Mouse (Mus musculus): ENCODE measurements at regions not wholly inside any gene's neighbourhood (a gene's known extent, or its start where the extent isn't known, plus 50 kb on each side); places are given as distances from the start of the nearest gene placed in this dataset.
"Not testable (repeated sequence)": the region's sequence is repeated elsewhere in the genome, so short reads cannot be mapped to it uniquely, and the experiment has no call there.

DNA sequence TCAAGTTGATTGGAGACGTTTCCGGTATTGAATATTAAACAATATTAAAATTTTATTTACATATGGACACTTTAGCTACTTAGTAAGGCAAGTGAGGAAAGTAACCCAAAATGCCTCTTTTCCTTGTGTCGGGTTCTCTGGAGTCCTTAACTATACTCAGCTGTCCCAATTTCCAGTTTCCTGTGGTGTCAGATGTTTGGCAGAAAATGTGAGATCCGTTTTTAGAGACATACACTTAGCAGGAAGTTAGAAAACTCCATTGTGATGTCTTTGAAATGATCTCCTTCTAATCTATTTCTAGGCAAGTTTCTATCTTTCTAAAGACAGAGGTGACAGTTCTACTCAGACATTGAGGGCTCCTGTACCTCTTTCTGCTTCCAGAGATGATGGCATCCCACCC is 168.9 kb upstream of the Plcxd3 start:
- DNase-seq (ENCODE audit: low spot score in 2 of 2), result peak in 1 of 2 experiments; percentile 28
- intact Hi-C loops (cut with DNase I), result no loop called here

DNA sequence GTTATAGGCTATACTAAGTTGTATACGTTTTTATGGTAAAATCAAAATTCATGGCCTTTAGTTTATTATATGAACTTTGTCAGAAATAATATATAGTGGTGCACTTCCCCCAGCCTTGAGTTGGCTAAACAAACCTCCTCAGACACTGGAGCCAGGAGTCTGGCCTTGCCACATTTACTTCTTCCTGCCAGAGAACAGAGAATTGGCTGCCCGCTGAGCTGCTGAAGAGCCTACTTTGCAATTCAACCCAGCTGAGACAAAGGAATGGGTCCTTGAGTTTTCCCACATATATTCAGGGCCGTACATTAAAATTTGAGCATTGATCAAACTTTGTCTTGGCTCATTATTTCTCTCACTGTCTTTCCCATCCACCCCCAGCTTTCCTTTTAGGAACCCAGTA is 161.9 kb upstream of the Plcxd3 start:
- DNase-seq (ENCODE audit: low spot score in 2 of 2), result no peak
- intact Hi-C loops (cut with DNase I), result no loop called here

DNA sequence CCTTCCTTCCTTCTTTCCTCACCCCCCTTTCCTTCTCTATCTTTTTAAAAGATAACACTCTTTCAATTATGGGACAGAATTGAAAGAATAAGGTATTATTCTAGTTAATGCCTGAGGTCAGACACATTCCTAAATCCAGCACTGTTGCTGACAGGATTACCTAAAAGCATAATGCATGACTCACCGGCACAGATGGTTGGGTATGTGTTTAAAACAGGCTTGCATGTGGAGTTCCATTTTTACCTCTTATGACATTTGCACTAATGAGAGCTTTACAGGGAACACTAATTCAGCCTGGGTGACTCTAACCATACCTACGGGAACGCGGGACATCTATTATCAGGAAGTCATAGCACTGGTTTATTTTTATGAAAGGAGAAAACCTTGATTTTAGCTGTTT is 156.2 kb upstream of the Plcxd3 start:
- intact Hi-C loops (cut with DNase I), result no loop called here
- DNase-seq (ENCODE audit: low spot score in 2 of 2), result peak; percentile 30 to 37

- no peak for DNase-seq (ENCODE audit: low spot score in 2 of 2)
- intact Hi-C loops (cut with DNase I), result no loop called here
Measured at GRCm38 (mm10) chr15:4228055-4228454, 147.2 kb upstream of the Plcxd3 start.

DNA sequence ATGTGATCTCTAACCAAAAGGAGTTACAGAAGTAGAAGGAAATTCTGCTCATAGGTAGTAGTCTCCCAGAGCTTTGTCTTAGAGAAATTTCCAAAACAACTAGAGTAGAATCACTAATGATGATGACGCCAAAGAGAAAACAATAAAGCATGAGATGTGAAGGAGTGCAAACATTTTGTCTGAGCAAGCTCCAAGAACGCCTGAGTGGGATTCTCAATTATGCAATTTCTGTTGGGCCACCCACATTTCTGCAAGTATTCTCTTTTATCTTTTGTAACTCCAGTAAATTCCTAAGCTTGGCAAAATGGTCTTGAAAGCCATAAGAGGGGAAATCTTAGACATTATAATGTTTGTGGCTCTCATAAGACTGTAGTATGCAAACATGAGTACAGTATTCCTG is 134.6 kb upstream of the Plcxd3 start:
- peak in 1 of 2 experiments; percentile 22 for DNase-seq (ENCODE audit: low spot score in 2 of 2)
- intact Hi-C loops (cut with DNase I), result no loop called here

GRCm38 (mm10) chr15:4247637-4248136 is 127.6 kb upstream of the Plcxd3 start:
- intact Hi-C loops (cut with DNase I), result no loop called here
- no peak for DNase-seq (ENCODE audit: low spot score in 2 of 2)

DNA sequence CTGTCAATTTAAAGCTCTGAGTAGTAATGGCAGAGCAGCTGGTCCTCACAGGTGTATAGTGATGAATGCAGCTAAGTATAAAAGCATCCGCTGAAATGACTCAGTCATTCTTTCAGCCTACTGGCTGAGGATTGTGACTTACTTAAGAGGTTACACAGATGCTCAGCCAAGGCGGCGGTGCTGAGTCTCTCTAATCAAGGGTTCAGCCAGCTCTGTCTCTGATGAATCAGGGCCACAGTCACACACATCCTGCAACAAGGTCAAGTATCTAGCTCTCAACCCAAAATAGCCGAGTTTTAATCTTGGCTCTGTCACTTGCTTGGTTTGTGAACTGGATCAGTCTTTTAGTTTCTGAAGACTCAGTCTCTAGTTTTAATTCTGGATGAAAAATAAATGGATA is 110.7 kb upstream of the Plcxd3 start:
- no peak for DNase-seq (ENCODE audit: low spot score in 2 of 2)
- intact Hi-C loops (cut with DNase I), result no loop called here

DNA sequence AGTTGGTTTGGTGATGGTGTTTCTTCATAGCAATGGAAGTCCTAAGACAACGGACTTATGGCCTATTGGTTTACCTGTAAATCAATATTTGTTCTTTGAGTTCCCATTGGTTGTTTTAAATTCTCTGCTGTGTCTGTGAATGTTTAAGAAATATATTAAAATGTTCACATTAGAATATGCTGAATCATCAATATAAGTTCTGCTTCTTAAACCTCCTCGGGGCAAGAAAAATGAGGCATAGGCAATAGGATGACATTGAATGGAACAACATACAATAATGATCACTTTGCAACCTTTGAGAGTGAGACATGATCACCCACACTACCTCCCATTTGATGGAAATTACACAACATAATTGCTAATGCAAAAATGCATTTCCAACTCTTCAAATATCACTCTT is 105.5 kb upstream of the Plcxd3 start:
- no peak for DNase-seq (ENCODE audit: low spot score in 2 of 2)
- intact Hi-C loops (cut with DNase I), result no loop called here

- DNase-seq (ENCODE audit: low spot score in 2 of 2), result no peak
- intact Hi-C loops (cut with DNase I), result no loop called here
Measured at GRCm38 (mm10) chr15:4277011-4277410, 98.3 kb upstream of the Plcxd3 start.

GRCm38 (mm10) chr15:4307498-4307897 is 67.8 kb upstream of the Plcxd3 start:
- intact Hi-C loops (cut with DNase I), result no loop called here
- DNase-seq (ENCODE audit: low spot score in 2 of 2), result no peak

GRCm38 (mm10) chr15:4313698-4314097 is 61.6 kb upstream of the Plcxd3 start:
- DNase-seq (ENCODE audit: low spot score in 2 of 2); intact Hi-C loops (cut with DNase I): not testable (repeated sequence)

DNA sequence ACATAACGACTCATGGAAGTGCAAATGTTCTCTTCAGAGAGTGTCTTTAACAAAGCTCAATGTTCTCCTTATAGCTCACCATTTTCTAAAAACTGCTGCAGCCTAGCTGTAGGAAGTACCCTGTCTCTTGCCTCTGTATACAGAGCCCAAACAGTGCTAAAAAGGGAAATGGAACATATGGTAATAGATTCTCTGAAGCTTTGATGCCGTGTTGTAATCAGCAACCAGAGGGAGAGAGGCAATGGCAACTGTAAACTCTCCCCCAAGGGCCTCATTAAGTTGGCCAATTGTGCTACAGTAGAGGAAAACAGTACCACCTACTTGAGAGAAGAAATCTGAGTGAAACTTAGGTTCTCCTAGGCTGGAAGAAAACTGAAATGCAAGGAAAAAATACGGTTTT is 59.4 kb upstream of the Plcxd3 start:
- peak; percentile 3 to 7 for DNase-seq (ENCODE audit: low spot score in 2 of 2)
- intact Hi-C loops (cut with DNase I), result no loop called here
